Mouse (Mus musculus) thymus, postnatal 0 days (tissue): ENCODE data around the gene Clcn2. TPM values are rescaled to one million over a fixed set of nuclear protein-coding genes. Genes with fewer than 3 reads are reported as not detected.

Experiments used
- DNase-seq: peaks from one replicate; pipeline ENCODE4 v3.0.0-alpha.2; 2015; ENCODE audit warnings: low spot score
- polyA plus RNA-seq: library from polyadenylated mRNA; unstranded; fragments of >200 nt; fragmentation: Nextera tagmentation; extraction: Ambion mirVana; gene quantifications from 2 replicates; pipeline ENCODE4 v1.2.1, GENCODE M21; 2015

The Clcn2 gene
- polyA plus RNA-seq, 1 experiment from 2014 or later = 7.1 TPM

GRCm38 (mm10) chr16:20702522-20702893 is 15.0 kb downstream of the Clcn2 start:
- peak; percentile 49 for DNase-seq

- no peak for DNase-seq
Measured at GRCm38 (mm10) chr16:20701729-20702521, 15.6 kb downstream of the Clcn2 start.

- no peak for DNase-seq
Measured at GRCm38 (mm10) chr16:20701316-20701715, 16.2 kb downstream of the Clcn2 start.

- no peak for DNase-seq
Measured at GRCm38 (mm10) chr16:20700036-20700435, 17.5 kb downstream of the Clcn2 start.

- no peak for DNase-seq
Measured at GRCm38 (mm10) chr16:20699266-20699665, 18.3 kb downstream of the Clcn2 start.

- DNase-seq = no peak
Measured at GRCm38 (mm10) chr16:20695622-20696323, 21.8 kb downstream of the Clcn2 start.

- DNase-seq = no peak
Measured at GRCm38 (mm10) chr16:20694781-20695180, 22.8 kb downstream of the Clcn2 start.

GRCm38 (mm10) chr16:20693111-20693701 is 24.3 kb downstream of the Clcn2 start, which contains the start of gene Fam131a:
Gene Fam131a, plus strand, starts transcription at chr16:20693241.
- DNase-seq = peak; percentile 72

- no peak for DNase-seq
Measured at GRCm38 (mm10) chr16:20692241-20692965, 25.1 kb downstream of the Clcn2 start.

GRCm38 (mm10) chr16:20691617-20692016 is 25.9 kb downstream of the Clcn2 start:
- DNase-seq = no peak

GRCm38 (mm10) chr16:20690774-20691173 is 26.8 kb downstream of the Clcn2 start:
- no peak for DNase-seq

GRCm38 (mm10) chr16:20677974-20678675 is 39.4 kb downstream of the Clcn2 start:
- no peak for DNase-seq

GRCm38 (mm10) chr16:20677380-20677779 is 40.2 kb downstream of the Clcn2 start:
- DNase-seq = no peak

GRCm38 (mm10) chr16:20676702-20677101 is 40.8 kb downstream of the Clcn2 start:
- no peak for DNase-seq

- DNase-seq = no peak
Measured at GRCm38 (mm10) chr16:20675213-20675612, 42.3 kb downstream of the Clcn2 start.

GRCm38 (mm10) chr16:20673706-20674303 is 43.7 kb downstream of the Clcn2 start:
- peak; percentile 39 for DNase-seq

GRCm38 (mm10) chr16:20672965-20673705 is 44.4 kb downstream of the Clcn2 start:
- DNase-seq = peak; percentile 10

GRCm38 (mm10) chr16:20672500-20672902 is 45.0 kb downstream of the Clcn2 start:
- DNase-seq = peak; percentile 93

- peak; percentile 21 for DNase-seq
Measured at GRCm38 (mm10) chr16:20671886-20672285, 45.7 kb downstream of the Clcn2 start.

GRCm38 (mm10) chr16:20670291-20670690 is 47.3 kb downstream of the Clcn2 start:
- DNase-seq = no peak
